ENCODE assay signal across 8 mouse cellular contexts in the genomic region with DNA sequence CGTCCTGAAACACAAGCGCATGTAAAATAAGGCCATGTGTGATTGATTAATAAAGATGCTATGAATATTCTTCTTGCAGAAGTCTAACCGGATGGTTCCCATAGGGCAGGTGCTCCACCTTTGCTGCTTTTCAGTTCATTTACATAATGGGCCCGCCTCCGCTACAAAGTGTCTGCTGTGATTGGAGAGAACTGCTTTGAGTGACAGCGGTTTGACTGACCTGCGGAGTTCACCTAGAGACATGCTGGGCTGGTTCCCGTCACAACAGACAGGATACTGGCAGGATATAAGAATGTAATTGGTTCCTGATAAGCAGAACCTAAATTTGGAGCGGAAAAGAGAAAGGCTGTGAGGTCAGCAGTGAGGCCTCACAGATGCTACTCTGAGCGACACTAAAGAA. TPM values are rescaled to one million over a fixed set of nuclear protein-coding genes. Genes with fewer than 3 reads are reported as not detected.
DNase-seq lines count a peak whose midpoint lies in the region; ATAC-seq and TF ChIP-seq lines count a peak whose summit lies in the region.

No protein-coding gene starts in this region.

- DNase-seq in layer of hippocampus, adult 2 months (ENCODE audit: low spot score in 2 of 2): no peak
- no peak for DNase-seq in layer of hippocampus, adult 11-12 months (ENCODE audit: low spot score)
- peak; percentile 33 for DNase-seq in hindbrain, postnatal 0 days (ENCODE audit: low spot score)
- peak; percentile 56 for DNase-seq in retina, embryonic 14.5 days (ENCODE audit: low spot score)
- DNase-seq in frontal cortex, postnatal 25 days (ENCODE audit: low spot score in 2 of 2): no peak
- DNase-seq in gastrocnemius, postnatal 10 days: no peak
- no peak for DNase-seq in spleen, postnatal 36 days (ENCODE audit: low spot score in 2 of 2)

- TF ChIP-seq CTCF in layer of hippocampus, adult 2 months (conservative IDR thresholded peaks at IDR 0.05): no peak
- no peak for TF ChIP-seq CTCF in hindbrain, postnatal 0 days (IDR thresholded peaks at IDR 0.05; ENCODE audit: low read depth)

- no peaks in the 10 kb centered on the region for H3K9me3 ChIP-seq in embryonic facial prominence, embryonic 13.5 days
- no peaks in the 10 kb centered on the region for H3K9me3 ChIP-seq in hindbrain, postnatal 0 days (ENCODE audit: low read length)

- peak overlapping the region; percentile 9; the same call in 1 of the 2 replicates for H3K4me3 ChIP-seq in layer of hippocampus, adult 2 months
- no peak overlapping the region for H3K4me3 ChIP-seq in embryonic facial prominence, embryonic 13.5 days
- H3K4me3 ChIP-seq in hindbrain, postnatal 0 days (ENCODE audit: low read length): peak overlapping the region; percentile 9; the same call in 1 of the 2 replicates

- H3K27me3 ChIP-seq in embryonic facial prominence, embryonic 13.5 days: no peaks in the 10 kb centered on the region
- no peaks in the 10 kb centered on the region for H3K27me3 ChIP-seq in hindbrain, postnatal 0 days (ENCODE audit: insufficient read depth, low read length)

- H3K4me2 ChIP-seq in embryonic facial prominence, embryonic 13.5 days: peak overlapping the region; percentile 29
- H3K4me2 ChIP-seq in hindbrain, postnatal 0 days (ENCODE audit: low read depth, low read length): peak overlapping the region; percentile 43

- no peaks in the 10 kb centered on the region for H3K4me1 ChIP-seq in embryonic facial prominence, embryonic 13.5 days
- H3K4me1 ChIP-seq in hindbrain, postnatal 0 days (ENCODE audit: insufficient read depth, low read length): no peaks in the 10 kb centered on the region

- no peaks in the 10 kb centered on the region for H3K36me3 ChIP-seq in embryonic facial prominence, embryonic 13.5 days
- H3K36me3 ChIP-seq in hindbrain, postnatal 0 days (ENCODE audit: insufficient read depth, low read length): no peaks in the 10 kb centered on the region

- 34% methylated on average over 10 of the region's 10 CpGs for WGBS in embryonic facial prominence, embryonic 13.5 days
- 40% methylated on average over 10 of the region's 10 CpGs for WGBS in hindbrain, postnatal 0 days

- ATAC-seq in embryonic facial prominence, embryonic 13.5 days (ENCODE audit: insufficient number of reproducible peaks, insufficient read depth, low FRiP score, low TSS enrichment, low read depth): no peak
- no peak for ATAC-seq in hindbrain, postnatal 0 days

- no peak overlapping the region for H3K27ac ChIP-seq in layer of hippocampus, adult 2 months
- H3K27ac ChIP-seq in embryonic facial prominence, embryonic 13.5 days: no peak overlapping the region
- no peak overlapping the region for H3K27ac ChIP-seq in hindbrain, postnatal 0 days

- H3K9ac ChIP-seq in embryonic facial prominence, embryonic 13.5 days: no peak overlapping the region
- no peak overlapping the region for H3K9ac ChIP-seq in hindbrain, postnatal 0 days (replicated peaks; ENCODE audit: low read length)

RNA-seq across cellular contexts. Expression of a gene that starts 13.4 kb away (rescaled TPM):
- total RNA-seq in layer of hippocampus, adult 2 months (2021): 10 to 100 TPM; 63.7 to 66.9 TPM
- polyA plus RNA-seq in embryonic facial prominence, embryonic 13.5 days (2015; fragmentation: Nextera tagmentation; extraction: Ambion mirVana): 27.7 and 36.9 TPM in 2 replicates
- total RNA-seq in hindbrain, postnatal 0 days (2014; rRNA removed): 21.7 and 27.9 TPM in 2 replicates
- 41.5 and 43.3 TPM in 2 replicates for polyA plus RNA-seq in hindbrain, postnatal 0 days (2015; fragmentation: Nextera tagmentation; extraction: Ambion mirVana)
- total RNA-seq in gastrocnemius, postnatal 10 days (2021): 100 to 1,000 TPM; 163 to 170 TPM

Comparison
In these comparisons a context has a peak if more than half of its experiments do, and no peak if none do; other contexts are left out.
1. DNase-seq: peak in hindbrain, postnatal 0 days (single experiment) and retina, embryonic 14.5 days (single experiment); none in layer of hippocampus, adult 2 months (0 of 2), layer of hippocampus, adult 11-12 months (single experiment), frontal cortex, postnatal 25 days (0 of 2), gastrocnemius, postnatal 10 days (single experiment) and spleen, postnatal 36 days (0 of 2).